Mouse (Mus musculus) spleen, adult 18-20 months (tissue): ENCODE results near the gene Bicral.

Experiments
- DNase-seq, 2 experiments: peaks; one replicate each; pipeline ENCODE4 v3.0.0; 2022; ENCODE audit warnings: mixed read lengths in 2 of 2

Bicral gene

GRCm38 (mm10) chr17:46857903-46858748 is at the start of gene Bicral:
Gene Bicral (minus strand): TSS chr17:46858482.
- peak; percentile 60 to 76 for DNase-seq

GRCm38 (mm10) chr17:46903876-46904490 is 45.7 kb upstream of the Bicral start:
- peak; percentile 33 to 69 for DNase-seq

- no peak for DNase-seq
These were observed 42.7 kb upstream of the Bicral start for GRCm38 (mm10) chr17:46900941-46901340.

GRCm38 (mm10) chr17:46897221-46897950 is 39.1 kb upstream of the Bicral start:
- DNase-seq = peak in 1 of 2 experiments; percentile 22

GRCm38 (mm10) chr17:46895426-46895825 is 37.1 kb upstream of the Bicral start:
- no peak for DNase-seq

- peak; percentile 36 to 53 for DNase-seq
These were observed 32.7 kb upstream of the Bicral start for GRCm38 (mm10) chr17:46890843-46891594.

- DNase-seq = peak; percentile 92 to 93
These were observed 32.0 kb upstream of the Bicral start, which contains the start of gene Tbcc for GRCm38 (mm10) chr17:46890116-46890815. Gene Tbcc (plus strand): TSS chr17:46890684.

- peak; percentile 51 to 59 for DNase-seq
These were observed 31.3 kb upstream of the Bicral start for GRCm38 (mm10) chr17:46889450-46890084.

- no peak for DNase-seq
These were observed 30.4 kb upstream of the Bicral start for GRCm38 (mm10) chr17:46888511-46889212.

- no peak for DNase-seq
These were observed 27.8 kb upstream of the Bicral start for GRCm38 (mm10) chr17:46885910-46886643.

- no peak for DNase-seq
These were observed 27.1 kb upstream of the Bicral start for GRCm38 (mm10) chr17:46885218-46885909.

- DNase-seq = no peak
These were observed 26.5 kb upstream of the Bicral start for GRCm38 (mm10) chr17:46884766-46885165.

GRCm38 (mm10) chr17:46883107-46883506 is 24.8 kb upstream of the Bicral start:
- DNase-seq = no peak

GRCm38 (mm10) chr17:46881728-46882127 is 23.4 kb upstream of the Bicral start:
- DNase-seq = no peak

GRCm38 (mm10) chr17:46880322-46880721 is 22.0 kb upstream of the Bicral start:
- DNase-seq = no peak

- no peak for DNase-seq
These were observed 21.6 kb upstream of the Bicral start for GRCm38 (mm10) chr17:46879841-46880311.

GRCm38 (mm10) chr17:46877061-46877460 is 18.8 kb upstream of the Bicral start:
- no peak for DNase-seq

- DNase-seq = no peak
These were observed 18.2 kb upstream of the Bicral start for GRCm38 (mm10) chr17:46876371-46876950.

- DNase-seq = no peak
These were observed 17.3 kb upstream of the Bicral start for GRCm38 (mm10) chr17:46875626-46876025.
